Mouse (Mus musculus): Measurements from ENCODE around the gene Fcho2. TPM values are rescaled to one million over a fixed set of nuclear protein-coding genes. Genes with fewer than 3 reads are reported as not detected.
A peak's percentile ranks its signal among the peaks of the same experiment; 100 is the strongest.

Fcho2 gene
- polyA plus RNA-seq, 1 experiment from 2014 or later, result 50.0 TPM

- H3K36me3 ChIP-seq (ENCODE audit: control insufficient read depth, insufficient read depth, low read length), result no peaks in the 10 kb centered on the region
- peaks cover 6% of the 10 kb centered on the region; the same call in 1 of the 2 replicates for H3K27me3 ChIP-seq (ENCODE audit: control insufficient read depth, insufficient read depth, low read length)
- whole genome bisulfite sequencing, result 62% methylated on average over 5 of the region's 5 CpGs
- no peaks in the 10 kb centered on the region for H3K9me3 ChIP-seq (ENCODE audit: control insufficient read depth, low read depth, low read length)
- peak overlapping the region; percentile 68 for H3K27ac ChIP-seq (ENCODE audit: low read length)
- H3K4me1 ChIP-seq (ENCODE audit: control insufficient read depth, insufficient read depth, low read length), result peaks cover 10% of the 10 kb centered on the region; the same call in 1 of the 2 replicates
- no peak overlapping the region for H3K9ac ChIP-seq (replicated peaks; ENCODE audit: low read depth, low read length)
- no peak overlapping the region for H3K4me2 ChIP-seq (replicated peaks; ENCODE audit: low read depth, low read length)
- no peak for ATAC-seq (ENCODE audit: insufficient number of reproducible peaks, insufficient read depth, low FRiP score, low read depth)
- H3K4me3 ChIP-seq (ENCODE audit: low read depth, low read length), result no peak overlapping the region
Measured at GRCm38 (mm10) chr13:98699982-98700540, 115.2 kb downstream of the Fcho2 start.

DNA sequence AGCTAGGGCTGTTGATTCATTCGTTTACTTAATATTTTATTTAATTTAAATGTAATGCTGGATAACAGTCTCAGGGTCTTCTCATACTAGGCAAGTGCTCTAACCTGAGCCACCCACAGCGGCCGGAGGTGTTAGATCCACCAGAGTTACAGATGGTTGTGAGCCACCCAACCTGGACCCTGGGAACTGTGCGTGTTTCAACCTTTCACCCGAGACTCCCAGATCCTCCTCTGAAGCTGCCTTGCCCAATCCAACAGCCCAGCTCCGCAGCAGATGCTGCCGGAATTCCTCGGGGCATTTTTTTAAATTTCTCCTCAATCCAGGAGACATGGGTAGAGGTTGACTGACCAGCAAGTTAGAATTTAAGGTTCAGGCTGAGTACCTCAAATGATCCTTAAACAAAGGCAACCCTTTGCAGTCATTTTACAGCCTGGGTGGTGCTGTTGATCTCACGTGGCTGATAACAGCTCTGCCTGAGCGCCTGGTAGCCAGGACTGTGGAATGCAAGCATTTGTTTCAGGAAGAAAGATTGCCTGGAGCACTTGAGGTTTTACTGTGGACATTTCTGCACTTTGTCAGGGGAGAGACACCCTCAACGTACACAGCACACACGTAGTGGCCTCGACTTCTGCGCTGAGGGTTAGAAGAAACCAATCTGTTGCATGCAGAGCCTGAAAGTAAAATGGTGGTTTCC, 116.1 kb downstream of the Fcho2 start:
- no peak overlapping the region for H3K4me2 ChIP-seq (replicated peaks; ENCODE audit: low read depth, low read length)
- H3K9me3 ChIP-seq (ENCODE audit: control insufficient read depth, low read depth, low read length), result no peaks in the 10 kb centered on the region
- H3K27ac ChIP-seq (ENCODE audit: low read length), result peak overlapping the region; percentile 68; the same call in 1 of the 2 replicates
- peaks cover 6% of the 10 kb centered on the region; the same call in 1 of the 2 replicates for H3K27me3 ChIP-seq (ENCODE audit: control insufficient read depth, insufficient read depth, low read length)
- ATAC-seq (ENCODE audit: insufficient number of reproducible peaks, insufficient read depth, low FRiP score, low read depth), result peak; percentile 56; the same call in 1 of the 2 replicates
- H3K9ac ChIP-seq (replicated peaks; ENCODE audit: low read depth, low read length), result no peak overlapping the region
- H3K4me1 ChIP-seq (ENCODE audit: control insufficient read depth, insufficient read depth, low read length), result peaks cover 12% of the 10 kb centered on the region; the same call in 1 of the 2 replicates
- 35% methylated on average over 14 of the region's 14 CpGs for WGBS
- H3K36me3 ChIP-seq (ENCODE audit: control insufficient read depth, insufficient read depth, low read length), result no peaks in the 10 kb centered on the region
- H3K4me3 ChIP-seq (ENCODE audit: low read depth, low read length), result no peak overlapping the region

- Histone ChIP-seq H3K27me3 (ENCODE audit: control insufficient read depth, insufficient read depth, low read length) (peaks cover 6% of the 10 kb centered on the region; the same call in 1 of the 2 replicates), H3K4me3 (ENCODE audit: low read depth, low read length) (no peak overlapping the region), H3K9me3 (ENCODE audit: control insufficient read depth, low read depth, low read length) (no peaks in the 10 kb centered on the region), H3K9ac (replicated peaks; ENCODE audit: low read depth, low read length) (no peak overlapping the region), H3K4me1 (ENCODE audit: control insufficient read depth, insufficient read depth, low read length) (peaks cover 12% of the 10 kb centered on the region; the same call in 1 of the 2 replicates), H3K4me2 (replicated peaks; ENCODE audit: low read depth, low read length) (no peak overlapping the region), H3K27ac (ENCODE audit: low read length) (no peak overlapping the region), H3K36me3 (ENCODE audit: control insufficient read depth, insufficient read depth, low read length) (no peaks in the 10 kb centered on the region)
- ATAC-seq (ENCODE audit: insufficient number of reproducible peaks, insufficient read depth, low FRiP score, low read depth), result no peak
- WGBS, result 91% methylated on average over 3 of the region's 3 CpGs
Measured at GRCm38 (mm10) chr13:98696716-98697115, 118.5 kb downstream of the Fcho2 start.

DNA sequence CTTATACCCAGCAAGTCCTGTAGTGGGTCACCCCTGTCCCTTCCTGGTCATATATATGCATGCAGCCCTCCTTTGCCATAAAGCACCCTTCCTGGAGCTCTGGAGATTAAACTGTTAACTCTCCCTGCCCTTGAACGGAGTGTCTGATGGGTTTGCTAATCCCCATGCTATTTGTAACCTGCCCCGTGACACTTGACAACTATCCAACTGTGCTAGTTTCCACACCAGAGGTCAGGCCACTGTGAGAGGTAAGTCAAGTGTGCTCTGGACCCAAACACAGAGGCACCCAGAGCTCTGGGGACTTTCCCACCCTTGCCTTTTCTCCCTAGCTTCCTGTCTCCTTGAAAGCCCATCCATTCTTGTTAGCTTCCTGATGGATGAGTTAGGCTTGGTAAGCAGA, 119.7 kb downstream of the Fcho2 start:
- Histone ChIP-seq H3K9me3 (ENCODE audit: control insufficient read depth, low read depth, low read length) (no peaks in the 10 kb centered on the region), H3K36me3 (ENCODE audit: control insufficient read depth, insufficient read depth, low read length) (no peaks in the 10 kb centered on the region), H3K27me3 (ENCODE audit: control insufficient read depth, insufficient read depth, low read length) (peaks cover 6% of the 10 kb centered on the region; the same call in 1 of the 2 replicates), H3K27ac (ENCODE audit: low read length) (no peak overlapping the region), H3K9ac (replicated peaks; ENCODE audit: low read depth, low read length) (no peak overlapping the region; the same call in 1 of the 2 replicates), H3K4me2 (replicated peaks; ENCODE audit: low read depth, low read length) (peak overlapping the region; percentile 63; the same call in 1 of the 2 replicates), H3K4me1 (ENCODE audit: control insufficient read depth, insufficient read depth, low read length) (peaks cover 12% of the 10 kb centered on the region; the same call in 1 of the 2 replicates), H3K4me3 (ENCODE audit: low read depth, low read length) (peak overlapping the region; percentile 34)
- ATAC-seq (ENCODE audit: insufficient number of reproducible peaks, insufficient read depth, low FRiP score, low read depth), result no peak
- 19% methylated on average over 2 of the region's 2 CpGs for WGBS

GRCm38 (mm10) chr13:98694773-98695314, 120.4 kb downstream of the Fcho2 start, which contains the start of gene Tmem171:
Gene Tmem171, minus strand, starts transcription at chr13:98694834.
- ATAC-seq (ENCODE audit: insufficient number of reproducible peaks, insufficient read depth, low FRiP score, low read depth), result peak; percentile 50; the same call in 1 of the 2 replicates
- H3K27me3 ChIP-seq (ENCODE audit: control insufficient read depth, insufficient read depth, low read length), result peaks cover 6% of the 10 kb centered on the region; the same call in 1 of the 2 replicates
- H3K9me3 ChIP-seq (ENCODE audit: control insufficient read depth, low read depth, low read length), result no peaks in the 10 kb centered on the region
- WGBS, result 3% methylated on average over 44 of the region's 44 CpGs
- peak within 1 kb of the TSS; percentile 63 for H3K4me2 ChIP-seq (replicated peaks; ENCODE audit: low read depth, low read length)
- H3K4me3 ChIP-seq (ENCODE audit: low read depth, low read length), result peak within 1 kb of the TSS; percentile 34
- H3K4me1 ChIP-seq (ENCODE audit: control insufficient read depth, insufficient read depth, low read length), result peaks cover 6% of the 10 kb centered on the region; the same call in 1 of the 2 replicates
- no peak within 1 kb of the TSS for H3K27ac ChIP-seq (ENCODE audit: low read length)
- peak within 1 kb of the TSS; percentile 38; the same call in 1 of the 2 replicates for H3K9ac ChIP-seq (replicated peaks; ENCODE audit: low read depth, low read length)
- no peaks in the 10 kb centered on the region for H3K36me3 ChIP-seq (ENCODE audit: control insufficient read depth, insufficient read depth, low read length)

DNA sequence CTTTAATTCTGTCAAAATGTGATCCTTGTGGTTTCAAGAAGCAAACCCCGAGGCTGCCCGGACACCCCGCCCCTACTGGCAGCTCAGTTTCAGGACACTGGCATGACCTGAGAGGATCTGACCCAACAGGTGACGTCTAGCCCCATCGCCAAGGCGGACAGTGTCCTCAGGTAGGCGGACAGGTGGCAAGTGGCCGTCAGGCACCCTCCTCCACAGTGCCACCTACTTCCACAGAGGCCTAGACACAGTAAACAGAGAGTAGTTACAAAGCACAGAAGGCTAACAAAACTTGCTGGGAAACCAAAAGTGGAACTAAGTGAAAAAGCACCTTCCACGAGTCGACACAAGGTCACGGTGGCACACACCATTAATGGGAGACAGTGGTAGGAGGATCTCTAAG, 121.9 kb downstream of the Fcho2 start:
- H3K36me3 ChIP-seq (ENCODE audit: control insufficient read depth, insufficient read depth, low read length), result no peaks in the 10 kb centered on the region
- 0 out of 2 replicates have a peak, but pooled peaks cover 3% of the 10 kb centered on the region for H3K4me1 ChIP-seq (ENCODE audit: control insufficient read depth, insufficient read depth, low read length)
- 84% methylated on average over 11 of the region's 11 CpGs for WGBS
- ATAC-seq (ENCODE audit: insufficient number of reproducible peaks, insufficient read depth, low FRiP score, low read depth), result no peak
- no peak overlapping the region for H3K4me3 ChIP-seq (ENCODE audit: low read depth, low read length)
- no peak overlapping the region for H3K9ac ChIP-seq (replicated peaks; ENCODE audit: low read depth, low read length)
- H3K27me3 ChIP-seq (ENCODE audit: control insufficient read depth, insufficient read depth, low read length), result peaks cover 6% of the 10 kb centered on the region; the same call in 1 of the 2 replicates
- no peaks in the 10 kb centered on the region for H3K9me3 ChIP-seq (ENCODE audit: control insufficient read depth, low read depth, low read length)
- H3K27ac ChIP-seq (ENCODE audit: low read length), result no peak overlapping the region
- no peak overlapping the region for H3K4me2 ChIP-seq (replicated peaks; ENCODE audit: low read depth, low read length)

GRCm38 (mm10) chr13:98691956-98692515, 123.2 kb downstream of the Fcho2 start:
- Histone ChIP-seq H3K27ac (ENCODE audit: low read length) (no peak overlapping the region), H3K9me3 (ENCODE audit: control insufficient read depth, low read depth, low read length) (no peaks in the 10 kb centered on the region), H3K27me3 (ENCODE audit: control insufficient read depth, insufficient read depth, low read length) (peaks cover 6% of the 10 kb centered on the region; the same call in 1 of the 2 replicates), H3K4me3 (ENCODE audit: low read depth, low read length) (no peak overlapping the region), H3K36me3 (ENCODE audit: control insufficient read depth, insufficient read depth, low read length) (no peaks in the 10 kb centered on the region), H3K4me1 (ENCODE audit: control insufficient read depth, insufficient read depth, low read length) (0 out of 2 replicates have a peak, but pooled peaks cover 3% of the 10 kb centered on the region), H3K4me2 (replicated peaks; ENCODE audit: low read depth, low read length) (no peak overlapping the region), H3K9ac (replicated peaks; ENCODE audit: low read depth, low read length) (no peak overlapping the region)
- ATAC-seq (ENCODE audit: insufficient number of reproducible peaks, insufficient read depth, low FRiP score, low read depth), result no peak
- WGBS, result 89% methylated on average over 13 of the region's 13 CpGs

- Histone ChIP-seq H3K4me3 (ENCODE audit: low read depth, low read length) (no peak overlapping the region), H3K27ac (ENCODE audit: low read length) (no peak overlapping the region), H3K4me1 (ENCODE audit: control insufficient read depth, insufficient read depth, low read length) (0 out of 2 replicates have a peak, but pooled peaks cover 3% of the 10 kb centered on the region), H3K4me2 (replicated peaks; ENCODE audit: low read depth, low read length) (no peak overlapping the region), H3K36me3 (ENCODE audit: control insufficient read depth, insufficient read depth, low read length) (no peaks in the 10 kb centered on the region), H3K27me3 (ENCODE audit: control insufficient read depth, insufficient read depth, low read length) (peaks cover 6% of the 10 kb centered on the region; the same call in 1 of the 2 replicates), H3K9ac (replicated peaks; ENCODE audit: low read depth, low read length) (no peak overlapping the region), H3K9me3 (ENCODE audit: control insufficient read depth, low read depth, low read length) (no peaks in the 10 kb centered on the region)
- 86% methylated on average over 11 of the region's 11 CpGs for WGBS
- no peak for ATAC-seq (ENCODE audit: insufficient number of reproducible peaks, insufficient read depth, low FRiP score, low read depth)
Measured at GRCm38 (mm10) chr13:98690886-98691285, 124.4 kb downstream of the Fcho2 start.
